Mouse (Mus musculus): ENCODE data around the gene Cobl.

The Cobl gene

DNA sequence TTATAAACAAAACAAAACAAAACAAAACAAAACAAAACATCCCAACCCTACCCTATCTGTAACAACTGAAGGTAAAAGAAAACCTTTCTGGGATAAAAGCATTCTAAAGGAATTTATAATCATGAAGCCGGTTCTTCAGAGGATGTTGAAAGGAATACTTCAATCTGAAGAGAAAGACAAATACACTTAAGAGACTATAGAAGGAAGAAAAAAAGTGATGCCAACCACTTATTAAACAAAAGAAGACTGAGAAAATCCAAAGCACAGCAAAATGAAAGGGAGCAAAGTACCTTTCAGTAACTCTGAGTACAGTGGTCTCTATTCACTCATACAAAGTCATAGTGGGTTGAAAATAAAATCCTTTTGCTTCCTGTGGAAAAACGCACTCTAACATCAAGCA lies 256.2 kb downstream of the Cobl start:
- no peak for DNase-seq

DNA sequence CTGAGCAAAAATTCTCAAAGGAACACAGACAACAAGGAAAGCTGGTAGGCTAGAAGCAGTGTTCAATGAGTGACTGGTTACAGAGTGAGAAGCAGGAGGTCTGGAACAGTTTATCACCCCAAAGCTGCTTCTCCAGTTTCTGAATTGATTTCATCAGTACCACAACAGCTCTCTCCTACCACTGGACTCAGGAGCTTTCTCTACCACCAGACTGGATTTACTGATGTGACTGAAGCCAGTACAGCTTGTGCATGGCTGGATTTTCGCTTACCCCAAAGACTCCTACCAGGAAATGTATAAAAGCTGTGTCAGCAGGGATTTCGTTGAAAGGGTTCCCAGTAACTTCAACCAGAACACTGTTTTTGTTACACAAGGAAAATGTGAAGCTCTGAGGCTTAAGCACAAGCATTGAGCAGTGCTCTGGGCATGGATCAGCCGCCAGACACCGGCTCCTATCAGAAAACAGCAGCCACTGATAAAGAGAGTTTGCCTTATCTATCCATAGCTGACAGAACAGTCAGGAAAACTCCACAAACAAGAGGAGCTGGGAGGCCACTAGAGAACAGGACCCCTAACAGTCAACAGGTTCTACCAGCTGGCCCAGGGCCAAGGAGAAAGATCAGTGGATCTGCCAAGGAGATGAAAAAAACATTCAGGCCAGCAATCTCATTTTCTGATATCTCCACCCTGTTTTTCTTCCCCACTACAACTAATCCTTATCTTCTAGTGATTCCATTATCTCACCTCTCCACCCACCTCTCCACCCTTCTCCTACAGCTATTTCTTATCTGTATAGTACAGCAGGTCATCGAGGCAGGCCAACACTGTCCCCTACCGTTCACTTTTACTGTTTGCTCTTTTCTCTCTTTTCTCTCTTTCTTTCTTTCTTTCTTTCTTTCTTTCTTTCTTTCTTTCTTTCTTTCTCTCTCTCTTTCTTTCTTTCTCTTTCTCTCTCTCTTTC lies 259.3 kb downstream of the Cobl start:
- DNase-seq: no peak

DNA sequence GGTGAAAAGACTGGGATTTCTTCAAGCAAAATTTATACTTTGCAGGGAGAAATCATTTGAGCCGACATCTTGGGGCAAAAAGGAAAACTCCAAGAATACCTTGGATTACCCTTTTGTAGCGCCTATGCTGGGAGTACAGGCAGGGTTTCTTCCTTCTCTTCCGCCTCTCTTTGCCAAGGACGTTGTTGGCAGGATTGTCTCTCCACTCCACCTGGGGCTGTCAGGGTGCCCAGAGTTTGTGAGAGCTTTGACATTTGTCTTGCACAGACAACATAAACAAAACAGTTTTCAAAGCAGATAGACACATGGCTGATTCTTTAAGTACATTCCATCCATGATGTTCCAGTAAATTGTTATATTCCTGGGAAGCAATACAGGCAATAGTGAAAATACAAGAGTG lies 265.3 kb downstream of the Cobl start:
- peak; percentile 37 for DNase-seq

DNA sequence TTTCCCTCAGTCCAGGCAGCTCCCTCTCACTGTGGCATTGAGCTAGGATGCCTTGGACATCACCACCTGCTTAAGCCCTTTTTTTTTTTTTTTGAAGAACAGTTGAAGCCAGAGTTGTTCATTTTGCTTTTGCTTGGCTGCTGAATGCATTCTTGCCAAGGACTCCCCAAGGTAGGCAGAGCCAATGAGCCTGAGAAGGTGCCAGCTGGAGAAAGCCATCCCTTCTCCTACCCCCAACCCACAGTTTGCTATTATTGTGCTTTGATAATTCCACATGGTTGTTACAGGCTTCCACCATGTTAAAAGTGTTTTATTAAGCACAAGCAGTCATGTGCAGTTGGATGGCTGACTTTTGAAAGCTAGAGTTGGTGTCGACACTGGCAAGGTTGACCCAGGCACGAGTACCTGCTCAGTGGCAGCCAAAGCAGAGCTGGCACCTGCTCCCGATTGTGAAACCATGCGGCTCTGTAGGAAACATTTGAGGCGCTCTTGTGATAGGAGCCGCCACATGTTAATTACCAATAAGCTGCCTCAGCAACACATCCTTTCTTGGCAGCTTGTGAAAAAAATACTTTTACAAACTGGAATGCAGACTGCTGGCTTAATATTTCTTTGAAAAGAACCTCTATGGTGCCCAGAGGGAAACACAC lies 265.9 kb downstream of the Cobl start:
- peak; percentile 24 for DNase-seq

DNA sequence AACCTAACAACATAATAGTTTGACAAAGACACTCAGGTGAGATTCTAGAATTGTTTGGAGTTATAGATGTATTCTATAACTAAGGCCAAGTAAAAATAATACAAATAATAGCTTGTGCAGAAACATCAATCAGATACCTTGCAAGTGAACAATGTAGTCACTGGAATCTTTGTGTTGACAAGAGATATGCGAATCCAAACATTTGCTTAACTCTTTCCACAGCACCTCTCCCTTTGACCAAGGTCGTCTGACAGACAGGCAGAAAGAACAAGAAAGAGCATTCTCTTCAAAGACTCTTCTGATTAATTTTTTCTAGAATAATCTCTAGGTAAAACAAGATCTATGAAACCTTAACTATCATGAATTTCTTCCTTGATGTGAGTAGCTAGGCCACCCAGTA lies 266.7 kb downstream of the Cobl start:
- DNase-seq: no peak

DNA sequence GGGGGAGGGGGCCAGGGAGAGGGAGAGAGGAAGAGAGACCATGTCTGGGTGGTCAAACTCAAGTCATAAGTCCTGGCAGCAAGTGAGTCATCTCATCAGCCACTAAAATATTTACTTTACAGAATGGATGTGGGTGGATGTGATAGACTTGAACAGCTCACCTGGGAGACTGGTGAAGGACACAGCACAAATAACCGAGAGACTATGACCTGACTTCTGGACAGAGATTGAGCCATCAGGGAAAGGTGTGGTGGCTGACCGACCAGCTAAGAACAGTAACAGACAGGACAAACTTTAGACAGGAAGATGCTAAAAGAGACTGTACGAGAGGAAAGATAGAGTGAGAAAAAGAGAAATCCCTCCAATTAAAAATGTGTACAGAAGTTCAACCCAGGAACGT lies 267.2 kb downstream of the Cobl start:
- DNase-seq: no peak

DNA sequence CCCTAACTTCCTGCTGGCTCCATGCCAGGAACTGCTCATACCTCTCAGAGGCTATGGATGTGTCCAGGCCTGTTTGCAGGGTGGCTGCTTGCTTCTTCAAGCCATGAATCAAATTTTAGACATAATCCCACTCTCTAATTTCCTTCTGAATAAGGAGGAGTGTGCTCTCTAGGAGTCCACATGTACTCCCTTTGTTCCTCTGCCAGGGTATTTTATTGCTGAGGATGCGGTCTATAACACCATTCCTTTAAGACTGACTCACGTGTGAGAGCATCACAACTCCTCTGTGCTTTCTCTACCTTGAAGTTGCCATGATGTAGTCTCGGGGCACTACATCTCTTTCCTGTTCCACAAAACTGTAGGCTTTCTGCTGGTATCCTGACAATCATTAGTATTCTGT lies 269.4 kb downstream of the Cobl start:
- no peak for DNase-seq

DNA sequence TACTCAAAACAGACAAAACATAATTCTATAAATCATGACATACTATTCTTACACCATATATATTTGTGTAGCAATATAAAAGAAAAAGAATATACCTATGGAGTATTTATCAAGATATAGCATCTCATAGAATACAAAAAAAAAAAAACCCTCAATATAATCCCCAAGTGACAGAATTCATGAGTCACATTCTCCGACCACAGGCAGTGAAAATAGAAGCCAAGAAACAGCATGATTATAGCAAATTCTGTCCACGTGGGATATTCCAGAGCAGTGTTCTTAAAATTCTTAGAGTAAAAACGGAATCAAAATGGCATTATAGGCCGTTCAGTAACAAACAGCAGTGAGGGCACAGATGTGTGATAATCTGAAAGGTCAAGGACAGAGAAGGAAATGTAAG lies 271.4 kb downstream of the Cobl start:
- DNase-seq: no peak

DNA sequence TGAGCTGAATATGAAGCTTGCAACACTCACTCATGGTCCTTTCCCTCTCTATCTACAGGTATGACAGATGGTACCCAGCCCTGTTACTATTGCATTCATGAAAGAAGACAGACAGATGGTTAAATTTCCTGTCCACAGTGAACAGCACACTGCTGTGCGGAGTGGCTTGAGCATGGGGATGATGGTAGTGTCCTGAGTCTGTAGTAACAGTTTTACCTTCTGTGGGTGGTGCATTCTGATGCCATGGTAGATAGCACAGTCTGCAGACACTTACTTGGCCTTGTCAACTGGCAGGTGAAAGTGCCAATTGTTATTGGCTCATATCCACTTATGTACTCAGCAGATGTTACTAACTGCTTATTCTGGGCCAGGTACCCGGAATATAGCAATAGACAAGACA lies 273.4 kb downstream of the Cobl start:
- peak; percentile 48 for DNase-seq

DNA sequence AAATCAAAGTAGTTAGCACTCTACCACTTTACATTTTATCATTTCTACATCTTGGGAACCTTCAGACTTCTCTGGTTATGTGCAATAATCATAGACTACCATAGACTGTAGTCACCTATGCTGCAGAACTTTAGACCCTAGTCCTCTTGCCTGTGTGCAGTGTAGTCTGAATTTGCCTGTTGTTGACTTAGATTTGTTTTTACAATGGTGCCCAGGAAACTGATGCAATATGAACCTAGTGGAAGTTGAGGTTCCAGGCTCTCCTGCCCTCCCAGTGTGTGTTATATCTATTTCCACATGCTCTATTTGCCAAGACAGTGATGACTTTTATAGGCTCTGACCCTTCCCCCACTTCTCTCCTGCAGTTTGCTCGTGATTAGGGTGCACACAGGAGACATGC lies 274.3 kb downstream of the Cobl start:
- no peak for DNase-seq
